Mouse (Mus musculus) MN1 (cell line): ENCODE results near the gene Brca2.
A peak's percentile ranks its signal among the peaks of the same experiment; 100 is the strongest.

Source experiments
- DNase-seq: peaks from one replicate; pipeline ENCODE4 v3.0.0-alpha.2; 2016; ENCODE audit warnings: low spot score

Gene Brca2

DNA sequence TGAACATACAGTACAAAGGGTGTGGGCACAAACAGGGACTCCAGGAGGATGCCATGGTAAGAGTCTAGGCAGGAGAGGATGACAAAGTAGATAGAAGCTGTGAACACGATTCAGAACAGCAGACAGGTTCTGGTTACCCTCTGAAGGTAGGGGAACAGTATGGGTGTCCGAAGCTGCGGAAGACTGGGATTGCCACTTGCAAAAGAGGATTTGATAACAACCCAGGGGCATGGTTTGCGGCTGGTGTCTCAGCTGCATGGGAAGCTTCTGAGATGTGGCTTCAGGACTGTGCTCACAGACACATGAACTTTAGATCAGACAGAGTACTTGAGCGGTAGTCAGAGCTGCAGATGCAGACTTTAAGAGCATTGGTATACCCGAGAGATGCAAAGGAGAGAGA, 42.0 kb downstream of the Brca2 start:
- DNase-seq, result no peak

- DNase-seq, result no peak
Measured at GRCm38 (mm10) chr5:150566226-150566625, 43.8 kb downstream of the Brca2 start.

DNA sequence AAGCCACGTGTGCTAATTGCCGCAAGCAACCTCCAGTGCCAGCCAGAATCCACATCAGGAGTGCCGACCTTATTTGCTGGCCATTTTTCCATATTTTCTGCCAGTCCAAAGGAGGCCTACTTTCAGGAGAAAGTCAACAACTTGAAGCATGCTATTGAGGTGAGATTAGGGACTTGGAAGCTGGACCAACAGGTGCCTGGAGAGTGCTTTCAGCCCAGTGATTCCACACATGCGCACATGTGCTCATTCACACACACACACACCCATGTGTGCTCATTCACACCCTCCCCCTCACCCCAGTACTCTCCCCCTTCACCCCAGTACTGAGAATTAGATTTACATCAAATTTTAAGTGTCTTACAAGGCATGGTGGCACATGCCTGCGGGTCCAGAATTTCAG, 44.5 kb downstream of the Brca2 start:
- DNase-seq, result no peak

DNA sequence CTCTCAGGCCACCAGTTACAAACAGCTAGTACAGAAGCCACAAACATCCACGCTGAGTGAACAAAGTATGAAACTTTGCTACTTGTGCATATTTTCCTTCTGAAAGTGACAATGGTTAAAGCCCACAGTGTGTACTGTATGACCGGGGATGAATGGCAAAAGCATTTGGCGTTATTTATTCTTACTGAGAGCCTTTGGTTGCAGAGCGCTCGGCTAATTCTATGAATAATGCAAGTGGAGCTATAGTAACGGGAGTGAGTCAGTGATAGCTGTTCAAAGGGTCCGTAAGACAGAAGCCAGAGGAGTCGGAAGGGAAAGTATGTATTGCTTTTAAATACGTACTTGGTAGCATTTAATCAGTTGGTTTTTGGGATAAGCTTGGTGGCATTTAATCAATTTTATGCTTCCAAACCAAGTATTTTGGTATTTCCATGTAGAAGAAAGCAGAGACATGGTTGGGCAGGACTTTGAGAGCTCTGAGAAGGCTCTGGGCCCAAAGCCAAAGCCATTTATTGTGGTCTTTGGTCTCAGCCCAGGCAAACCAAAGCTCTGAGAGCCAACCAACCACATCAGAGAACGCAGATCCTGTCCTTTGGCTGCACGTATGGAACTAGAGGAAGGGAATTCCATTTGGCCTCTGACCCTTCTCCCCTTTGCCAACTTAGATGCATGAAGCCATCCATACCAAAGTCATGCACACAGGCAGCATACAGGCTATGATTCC, 48.2 kb downstream of the Brca2 start:
- DNase-seq, result no peak

DNA sequence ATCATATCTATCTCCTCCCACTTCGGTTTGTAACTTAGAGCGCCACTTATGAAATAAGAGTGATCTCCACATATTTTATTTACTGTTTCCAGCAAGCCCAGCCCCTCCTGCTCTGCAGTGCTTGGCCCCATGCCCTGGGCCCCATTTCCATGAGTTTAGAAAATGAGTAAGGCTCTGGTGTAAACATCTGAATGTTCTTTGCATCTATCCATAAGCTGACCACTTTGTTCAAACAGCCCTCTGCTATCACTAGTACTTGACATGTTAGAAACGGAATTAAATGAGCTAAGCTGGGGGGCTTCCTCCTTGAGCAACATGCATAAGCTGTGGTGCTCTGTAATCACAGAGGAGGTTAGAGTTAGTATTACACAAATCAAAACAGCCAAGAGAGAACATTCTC, 52.0 kb downstream of the Brca2 start:
- no peak for DNase-seq

DNA sequence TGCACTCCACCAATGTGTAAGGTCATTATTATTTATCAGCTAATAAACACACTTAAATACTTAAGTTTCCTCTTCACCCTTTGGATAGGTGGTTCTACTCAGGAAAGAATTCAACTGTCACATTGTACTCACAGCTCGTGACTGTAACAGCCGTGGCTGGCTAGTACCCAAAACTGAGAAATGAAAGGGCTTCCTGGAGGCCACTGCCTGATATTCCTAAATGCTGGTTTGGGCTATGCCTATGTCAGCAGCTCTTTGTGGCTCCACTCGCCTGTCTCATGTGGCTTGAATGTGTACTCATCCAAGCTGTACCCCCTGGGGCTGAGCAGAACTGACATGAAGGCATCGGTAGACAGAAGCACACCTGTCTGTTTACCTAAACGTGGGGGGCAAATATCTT, 52.5 kb downstream of the Brca2 start:
- DNase-seq, result no peak

- DNase-seq, result no peak
Measured at GRCm38 (mm10) chr5:150576832-150577231, 54.4 kb downstream of the Brca2 start.

GRCm38 (mm10) chr5:150578613-150579171, 56.3 kb downstream of the Brca2 start:
- no peak for DNase-seq

DNA sequence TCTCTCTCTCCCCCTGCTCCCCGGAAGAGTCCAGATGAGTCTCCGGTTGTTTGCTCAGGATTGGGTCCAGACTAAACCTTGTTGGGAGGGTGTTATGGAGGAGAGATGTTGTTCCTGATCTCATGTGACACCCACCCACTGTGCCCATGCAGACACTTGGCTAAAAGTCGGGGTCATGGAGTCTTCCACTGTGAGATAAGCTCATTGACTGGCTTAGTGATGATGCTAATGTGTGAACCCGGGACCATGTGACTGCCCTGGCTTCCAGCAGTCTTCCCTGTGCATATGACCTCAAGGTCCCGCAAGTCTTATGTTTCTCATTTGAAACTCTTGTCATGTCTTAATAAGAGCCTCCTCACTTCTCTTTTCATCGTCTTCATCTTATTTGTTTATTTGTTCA, 58.8 kb downstream of the Brca2 start:
- no peak for DNase-seq

- no peak for DNase-seq
Measured at GRCm38 (mm10) chr5:150583181-150583580, 60.8 kb downstream of the Brca2 start.

GRCm38 (mm10) chr5:150583622-150584336, 61.3 kb downstream of the Brca2 start:
- peak; percentile 79 for DNase-seq

- peak; percentile 25 for DNase-seq
Measured at GRCm38 (mm10) chr5:150584337-150584729, 61.9 kb downstream of the Brca2 start.

DNA sequence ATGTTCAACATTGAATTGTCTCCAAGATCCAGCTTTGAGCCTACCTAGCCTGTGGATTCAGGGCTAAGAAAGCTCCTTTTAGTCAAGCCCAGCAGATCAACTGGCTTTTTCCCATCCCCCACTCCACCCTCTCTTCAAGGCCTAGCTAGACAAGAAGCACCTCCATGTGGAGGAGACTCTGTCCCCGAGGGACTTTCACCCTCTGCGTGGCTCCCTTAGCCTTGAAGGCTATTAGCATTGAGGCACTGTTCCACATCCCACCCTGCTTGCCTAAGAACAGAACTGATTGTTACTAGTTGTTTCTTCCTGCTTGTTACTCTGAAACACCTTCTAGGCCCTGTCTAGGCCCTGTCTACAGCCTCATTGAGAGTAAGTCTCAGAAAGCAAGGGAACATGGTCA, 67.5 kb downstream of the Brca2 start:
- DNase-seq, result no peak

- no peak for DNase-seq
Measured at GRCm38 (mm10) chr5:150592186-150592903, 69.9 kb downstream of the Brca2 start.

GRCm38 (mm10) chr5:150592904-150593755, 70.7 kb downstream of the Brca2 start:
- DNase-seq, result no peak

DNA sequence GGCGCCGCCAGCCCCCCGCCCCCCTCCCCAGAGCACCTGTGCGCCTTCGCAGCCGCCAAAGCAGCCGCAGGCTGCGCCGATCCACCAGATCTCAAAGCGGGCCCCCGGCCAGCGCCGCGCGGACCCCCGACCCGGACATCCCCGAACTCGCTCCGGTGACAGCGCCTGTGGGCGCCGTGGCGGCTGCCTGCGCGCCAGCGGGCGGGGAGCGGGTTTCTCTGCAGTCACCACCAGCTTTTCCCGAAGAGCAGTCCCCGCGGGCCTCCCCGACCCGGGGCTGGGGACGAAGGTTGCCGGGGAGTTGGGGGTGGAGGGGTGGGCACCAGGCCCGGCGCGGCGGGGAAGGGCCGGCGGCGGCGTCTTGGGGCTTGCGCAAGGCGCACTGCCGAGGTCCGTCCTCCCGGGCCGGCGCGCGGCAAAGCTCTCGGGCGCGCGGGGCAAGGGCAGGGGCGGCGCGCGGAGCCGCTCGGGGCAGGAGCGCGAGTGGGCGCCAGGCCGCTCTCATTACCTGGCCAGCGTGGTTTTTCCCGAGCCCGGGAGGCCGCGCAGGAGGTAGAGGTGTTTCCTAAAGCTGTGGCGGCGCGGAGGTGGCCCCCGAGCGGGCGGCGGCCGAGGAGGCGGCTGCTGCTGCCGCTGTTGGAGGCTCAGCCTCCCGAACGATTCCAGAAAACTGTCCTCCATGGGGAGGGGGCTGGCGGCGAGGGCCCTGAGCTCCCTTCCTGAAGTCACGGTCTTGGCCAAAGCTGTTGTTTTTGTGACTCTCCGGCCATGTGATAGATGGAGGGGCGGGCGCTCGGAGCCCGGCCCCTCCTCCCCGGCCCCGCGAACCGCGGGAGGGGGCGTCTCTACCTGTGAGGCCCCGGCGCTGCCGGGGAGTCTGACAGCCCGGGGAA, 71.6 kb downstream of the Brca2 start:
- DNase-seq, result peak; percentile 69

DNA sequence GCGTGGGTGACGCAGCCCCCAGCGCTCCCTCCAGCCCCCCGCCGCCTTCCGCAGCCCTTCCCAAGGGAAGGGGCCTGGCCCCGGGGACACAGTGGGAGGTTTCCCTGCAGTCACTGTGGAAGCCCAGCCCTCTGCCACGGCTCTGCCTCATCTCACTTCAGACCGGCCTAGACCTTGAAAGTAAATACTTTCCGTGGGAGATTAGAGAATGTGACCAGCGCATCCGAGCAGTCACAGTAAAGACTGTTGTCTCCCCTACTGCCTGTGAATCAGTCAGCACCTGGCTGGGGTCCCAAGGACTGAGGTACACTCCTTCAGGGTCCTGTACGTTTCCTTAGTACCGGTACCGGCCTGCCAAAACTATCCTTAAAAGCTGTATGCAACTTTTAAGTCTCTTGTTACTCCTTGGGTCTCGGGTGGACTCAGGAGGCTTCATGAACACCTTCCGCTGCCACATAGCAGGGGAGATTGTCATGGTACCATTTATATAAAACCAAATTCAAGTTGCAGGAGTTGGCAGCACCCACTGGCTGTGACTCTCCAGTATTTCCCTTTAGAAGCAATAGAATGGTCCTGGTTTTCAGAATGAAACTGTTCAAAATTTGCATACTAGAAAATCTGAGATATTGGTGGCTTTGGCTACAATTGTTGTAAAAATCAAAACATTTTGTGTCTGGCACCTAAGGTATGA, 72.4 kb downstream of the Brca2 start:
- no peak for DNase-seq

GRCm38 (mm10) chr5:150595366-150596016, 73.1 kb downstream of the Brca2 start:
- DNase-seq, result no peak

GRCm38 (mm10) chr5:150597088-150597487, 74.7 kb downstream of the Brca2 start, which contains the start of gene N4bp2l1:
N4bp2l1 (minus strand) TSS chr5:150597188.
- DNase-seq, result no peak
